Comparison of ENCODE assay signal across 8 mouse cellular contexts in genomic region chr9:124476096-124476902, GRCm38 (mm10). TPM values are rescaled to one million over a fixed set of nuclear protein-coding genes. Genes with fewer than 3 reads are reported as not detected.
A peak's percentile ranks its signal among the peaks of the same experiment; 100 is the strongest.
DNase-seq lines count a peak whose midpoint lies in the region; ATAC-seq and TF ChIP-seq lines count a peak whose summit lies in the region.

TSS of gene Ppp2r3d (minus strand) at chr9:124476898.

- 98% methylated on average over 21 of the region's 22 CpGs for WGBS in embryonic facial prominence, embryonic 14.5 days
- WGBS in heart, embryonic 16.5 days, result 96% methylated on average over 22 of the region's 22 CpGs

- peaks cover 13% of the 10 kb centered on the region for H3K36me3 ChIP-seq in embryonic facial prominence, embryonic 14.5 days (ENCODE audit: control insufficient read depth, insufficient read depth, low read length)
- H3K36me3 ChIP-seq in heart, embryonic 16.5 days (ENCODE audit: control insufficient read depth, insufficient read depth), result peaks cover 13% of the 10 kb centered on the region
- peaks cover 13% of the 10 kb centered on the region for H3K36me3 ChIP-seq in megakaryocyte, embryonic 14.5 days (replicated peaks; ENCODE audit: low read length)

- H3K27ac ChIP-seq in left cerebral cortex, adult 2 months, result no peak within 1 kb of the TSS
- no peak within 1 kb of the TSS for H3K27ac ChIP-seq in embryonic facial prominence, embryonic 14.5 days (replicated peaks; ENCODE audit: low read depth, low read length)
- peak within 1 kb of the TSS; percentile 90 for H3K27ac ChIP-seq in heart, embryonic 16.5 days (ENCODE audit: low read length)
- H3K27ac ChIP-seq in layer of hippocampus, adult 2 months, result no peak within 1 kb of the TSS

- no peak within 1 kb of the TSS for H3K4me2 ChIP-seq in embryonic facial prominence, embryonic 14.5 days (ENCODE audit: low read depth, low read length)
- peak within 1 kb of the TSS; percentile 23; the same call in 1 of the 2 replicates for H3K4me2 ChIP-seq in heart, embryonic 16.5 days (ENCODE audit: low read depth, low read length)

- no peak for ATAC-seq in activated CD4-positive, CD25-positive, alpha-beta regulatory T cell, adult 4 months
- ATAC-seq in embryonic facial prominence, embryonic 14.5 days (ENCODE audit: low read depth), result no peak
- ATAC-seq in heart, embryonic 16.5 days (replicated peaks; ENCODE audit: extremely low read depth, insufficient read depth, low FRiP score), result no peak

- no peaks in the 10 kb centered on the region for H3K4me1 ChIP-seq in embryonic facial prominence, embryonic 14.5 days (ENCODE audit: control insufficient read depth, insufficient read depth, low read length)
- H3K4me1 ChIP-seq in heart, embryonic 16.5 days (ENCODE audit: control insufficient read depth, insufficient read depth, low read length), result peaks cover 18% of the 10 kb centered on the region
- peaks cover 7% of the 10 kb centered on the region for H3K4me1 ChIP-seq in megakaryocyte, embryonic 14.5 days

- intact Hi-C loops in left cerebral cortex, adult 2 months (cut with DNase I), result loop anchor here (1.0 kb wide), 1 partner anchor 34 kb away; no protein-coding TSS in a partner anchor

- peak in 1 of 2 experiments; percentile 10 for DNase-seq in left cerebral cortex, adult 2 months (ENCODE audit: extremely low spot score in 1 of 2, low spot score in 2 of 2)
- no peak for DNase-seq in left cerebral cortex, adult 9 months (ENCODE audit: low spot score in 2 of 2)
- DNase-seq in embryonic facial prominence, embryonic 14.5 days (ENCODE audit: low spot score), result no peak
- DNase-seq in layer of hippocampus, adult 2 months (ENCODE audit: low spot score in 2 of 2), result no peak
- DNase-seq in thymus, postnatal 36 days, result peak; percentile 3 to 31

- TF ChIP-seq CTCF in left cerebral cortex, adult 2 months (IDR thresholded peaks at IDR 0.05), result no peak
- no peak for TF ChIP-seq CTCF in layer of hippocampus, adult 2 months (conservative IDR thresholded peaks at IDR 0.05)

- peaks cover 12% of the 10 kb centered on the region; the same call in 1 of the 2 replicates for H3K9me3 ChIP-seq in embryonic facial prominence, embryonic 14.5 days (ENCODE audit: control insufficient read depth, low read length)
- peaks cover 3% of the 10 kb centered on the region; the same call in 1 of the 2 replicates for H3K9me3 ChIP-seq in heart, embryonic 16.5 days (replicated peaks; ENCODE audit: control insufficient read depth, low read length)
- peaks cover 12% of the 10 kb centered on the region for H3K9me3 ChIP-seq in megakaryocyte, embryonic 14.5 days

- no peak within 1 kb of the TSS for H3K4me3 ChIP-seq in left cerebral cortex, adult 2 months
- H3K4me3 ChIP-seq in embryonic facial prominence, embryonic 14.5 days (ENCODE audit: low read depth, low read length), result no peak within 1 kb of the TSS
- H3K4me3 ChIP-seq in heart, embryonic 16.5 days (ENCODE audit: low read length), result no peak within 1 kb of the TSS
- H3K4me3 ChIP-seq in layer of hippocampus, adult 2 months, result no peak within 1 kb of the TSS
- peak within 1 kb of the TSS; percentile 28 for H3K4me3 ChIP-seq in megakaryocyte, embryonic 14.5 days (replicated peaks)

- H3K9ac ChIP-seq in embryonic facial prominence, embryonic 14.5 days (ENCODE audit: low read depth, low read length), result no peak within 1 kb of the TSS
- no peak within 1 kb of the TSS for H3K9ac ChIP-seq in heart, embryonic 16.5 days (ENCODE audit: low read length)

- no peaks in the 10 kb centered on the region for H3K27me3 ChIP-seq in embryonic facial prominence, embryonic 14.5 days (replicated peaks; ENCODE audit: control insufficient read depth, insufficient read depth, low read length)
- no peaks in the 10 kb centered on the region for H3K27me3 ChIP-seq in heart, embryonic 16.5 days (ENCODE audit: control insufficient read depth, insufficient read depth, low read length)
- no peaks in the 10 kb centered on the region for H3K27me3 ChIP-seq in megakaryocyte, embryonic 14.5 days (replicated peaks)

RNA-seq across cellular contexts. Expression of gene Ppp2r3d, which starts in this region (rescaled TPM):
- 100 to 1,000 TPM in 1 of 2 experiments, 10 to 100 TPM in 1; 98.9 to 106 TPM for total RNA-seq in left cerebral cortex, adult 2 months (2021)
- polyA plus RNA-seq in activated CD4-positive, CD25-positive, alpha-beta regulatory T cell, adult 4 months (2017; shearing (Covaris generic)), result 10 to 100 TPM; 11.5 to 12.8 TPM
- polyA plus RNA-seq in embryonic facial prominence, embryonic 14.5 days (2014; fragmentation: Nextera tagmentation; extraction: Ambion mirVana), result 110 and 141 TPM in 2 replicates
- 143 TPM in 2 replicates for polyA plus RNA-seq in heart, embryonic 16.5 days (2015; fragmentation: Nextera tagmentation; extraction: Ambion mirVana)
- total RNA-seq in layer of hippocampus, adult 2 months (2021), result 100 to 1,000 TPM in 1 of 2 experiments, 10 to 100 TPM in 1; 98.4 to 106 TPM
- polyA plus RNA-seq in megakaryocyte, embryonic 14.5 days (2012; ENCODE audit: insufficient read depth, low replicate concordance), result 218 and 578 TPM in 2 replicates

Comparison
In these comparisons a context has a peak if more than half of its experiments do, and no peak if none do; other contexts are left out.
1. DNase-seq: peak in thymus, postnatal 36 days (2 of 2); none in left cerebral cortex, adult 9 months (0 of 2), embryonic facial prominence, embryonic 14.5 days (single experiment) and layer of hippocampus, adult 2 months (0 of 2).